Mouse (Mus musculus) embryo, embryonic 11 days (tissue): ENCODE data around the gene Gnai1.

Experiments used
- DNase-seq: peaks from one replicate; pipeline ENCODE4 v3.0.0-alpha.2; 2015

The Gnai1 gene

GRCm38 (mm10) chr5:18282095-18282494 lies 78.1 kb downstream of the Gnai1 start:
- DNase-seq = no peak

- DNase-seq = no peak
These were observed 85.7 kb downstream of the Gnai1 start for GRCm38 (mm10) chr5:18274352-18274940.

GRCm38 (mm10) chr5:18273291-18274284 lies 86.6 kb downstream of the Gnai1 start:
- DNase-seq = no peak

- DNase-seq = no peak
These were observed 109.7 kb downstream of the Gnai1 start for GRCm38 (mm10) chr5:18250379-18251017.

GRCm38 (mm10) chr5:18249132-18249531 lies 111.0 kb downstream of the Gnai1 start:
- no peak for DNase-seq

GRCm38 (mm10) chr5:18229396-18229795 lies 130.8 kb downstream of the Gnai1 start:
- no peak for DNase-seq

GRCm38 (mm10) chr5:18228866-18229265 lies 131.3 kb downstream of the Gnai1 start:
- DNase-seq = no peak

GRCm38 (mm10) chr5:18220873-18221272 lies 139.3 kb downstream of the Gnai1 start:
- no peak for DNase-seq

- DNase-seq = no peak
These were observed 141.9 kb downstream of the Gnai1 start for GRCm38 (mm10) chr5:18218292-18218691.

GRCm38 (mm10) chr5:18217856-18218255 lies 142.3 kb downstream of the Gnai1 start:
- no peak for DNase-seq
